Mouse (Mus musculus): ENCODE data around the gene Kif16b. TPM values are rescaled to one million over a fixed set of nuclear protein-coding genes. Genes with fewer than 3 reads are reported as not detected.

Kif16b gene
- total RNA-seq, 1 experiment from 2014 or later, result 35.2 TPM

DNA sequence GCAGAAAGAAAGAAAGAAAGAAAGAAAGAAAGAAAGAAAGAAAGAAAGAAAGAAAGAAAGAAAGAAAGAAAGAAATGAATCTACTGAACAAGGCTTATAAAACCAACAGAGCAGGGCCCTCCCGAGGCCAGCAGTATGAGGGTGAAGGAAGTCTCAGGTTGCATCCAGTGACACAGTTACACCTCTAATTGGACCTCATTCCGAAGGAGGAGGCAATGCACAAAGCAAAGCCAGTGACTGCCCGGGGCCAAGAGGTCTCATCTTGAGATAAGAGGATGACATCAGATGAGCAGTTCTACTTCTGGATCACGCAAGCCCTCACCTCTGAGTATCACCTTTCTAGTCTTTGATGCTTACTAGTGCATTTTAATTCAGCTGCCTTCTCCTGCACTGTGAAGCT is 20.2 kb downstream of the Kif16b start:
- ATAC-seq (replicated peaks in 1 of 2; ENCODE audit: insufficient read depth in 1 of 2, low FRiP score in 2 of 2, low TSS enrichment in 1 of 2, low read depth in 1 of 2, poor library complexity in 2 of 2, severe bottlenecking in 2 of 2), result no peak

DNA sequence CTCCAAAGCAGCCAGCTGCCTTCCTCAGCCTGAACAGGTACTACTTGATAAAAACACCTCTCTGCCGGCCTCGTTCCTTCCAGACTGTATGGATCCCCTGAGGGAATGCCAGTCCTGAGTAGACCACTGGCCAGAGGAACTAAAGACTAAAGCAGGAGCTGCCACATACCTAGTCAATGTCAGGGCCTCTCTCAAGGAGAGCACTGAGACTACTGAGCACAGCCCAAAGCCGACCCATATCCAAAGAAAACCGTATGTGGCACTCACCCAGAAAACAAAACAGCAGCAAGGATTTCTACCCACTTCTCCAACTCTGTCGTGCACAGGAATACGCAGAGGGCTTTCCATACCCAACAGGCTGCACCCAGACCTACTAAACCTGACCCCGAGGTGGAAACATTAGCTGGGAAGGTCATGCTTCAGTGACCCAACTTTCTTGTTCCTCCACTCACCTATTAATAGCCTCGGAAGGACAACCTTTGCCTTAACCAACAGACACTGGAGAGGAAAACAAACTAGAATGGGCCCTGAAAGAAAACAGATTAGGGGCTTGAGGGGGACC is 22.0 kb downstream of the Kif16b start:
- ATAC-seq (replicated peaks in 1 of 2; ENCODE audit: insufficient read depth in 1 of 2, low FRiP score in 2 of 2, low TSS enrichment in 1 of 2, low read depth in 1 of 2, poor library complexity in 2 of 2, severe bottlenecking in 2 of 2), result no peak

DNA sequence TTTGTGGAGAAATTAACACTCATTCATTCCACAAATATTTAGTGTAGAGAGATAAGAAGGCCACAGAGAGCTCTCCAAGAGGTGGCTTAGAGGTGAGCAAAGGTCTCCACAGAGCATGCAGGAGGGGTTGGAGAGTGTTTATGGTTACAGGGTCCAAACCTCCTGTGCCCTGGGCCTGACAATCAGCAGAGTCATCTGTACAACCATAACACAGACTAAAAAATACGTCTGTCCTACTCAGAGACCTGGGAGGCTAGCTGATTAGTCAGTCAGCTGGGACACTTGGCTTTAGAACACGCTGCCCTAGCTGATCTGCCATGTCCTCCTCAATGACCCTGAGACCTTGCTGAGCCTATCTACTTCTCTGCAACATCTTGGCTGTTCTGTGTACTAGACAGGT is 24.7 kb downstream of the Kif16b start:
- no peak for ATAC-seq (replicated peaks in 1 of 2; ENCODE audit: insufficient read depth in 1 of 2, low FRiP score in 2 of 2, low TSS enrichment in 1 of 2, low read depth in 1 of 2, poor library complexity in 2 of 2, severe bottlenecking in 2 of 2)

DNA sequence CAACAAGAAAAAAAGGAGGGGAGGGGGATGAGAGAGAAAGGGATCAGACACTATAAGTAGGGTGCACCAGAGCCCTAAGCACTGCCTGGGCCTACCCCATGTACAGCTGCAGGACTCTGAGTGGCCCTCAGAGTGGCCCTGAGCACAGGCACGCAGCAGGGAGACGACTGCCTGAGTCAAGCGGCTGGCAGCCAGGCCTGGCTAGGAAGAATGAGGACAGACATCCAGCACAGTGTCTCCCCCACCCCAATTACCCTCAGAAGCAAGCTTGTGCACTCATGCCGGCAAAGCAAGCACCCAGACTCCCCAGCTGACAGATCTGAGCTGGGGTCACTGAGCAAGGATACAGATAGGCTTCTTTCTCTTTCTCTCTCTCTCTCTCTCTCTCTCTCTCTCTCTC is 25.4 kb downstream of the Kif16b start:
- ATAC-seq (replicated peaks in 1 of 2; ENCODE audit: insufficient read depth in 1 of 2, low FRiP score in 2 of 2, low TSS enrichment in 1 of 2, low read depth in 1 of 2, poor library complexity in 2 of 2, severe bottlenecking in 2 of 2), result no peak

GRCm38 (mm10) chr2:142874562-142874961 is 26.8 kb downstream of the Kif16b start:
- ATAC-seq (replicated peaks in 1 of 2; ENCODE audit: insufficient read depth in 1 of 2, low FRiP score in 2 of 2, low TSS enrichment in 1 of 2, low read depth in 1 of 2, poor library complexity in 2 of 2, severe bottlenecking in 2 of 2), result no peak

GRCm38 (mm10) chr2:142870055-142870454 is 31.3 kb downstream of the Kif16b start:
- no peak for ATAC-seq (replicated peaks in 1 of 2; ENCODE audit: insufficient read depth in 1 of 2, low FRiP score in 2 of 2, low TSS enrichment in 1 of 2, low read depth in 1 of 2, poor library complexity in 2 of 2, severe bottlenecking in 2 of 2)

- ATAC-seq (replicated peaks in 1 of 2; ENCODE audit: insufficient read depth in 1 of 2, low FRiP score in 2 of 2, low TSS enrichment in 1 of 2, low read depth in 1 of 2, poor library complexity in 2 of 2, severe bottlenecking in 2 of 2), result no peak
These were observed 33.9 kb downstream of the Kif16b start for GRCm38 (mm10) chr2:142867481-142867880.

- ATAC-seq (replicated peaks in 1 of 2; ENCODE audit: insufficient read depth in 1 of 2, low FRiP score in 2 of 2, low TSS enrichment in 1 of 2, low read depth in 1 of 2, poor library complexity in 2 of 2, severe bottlenecking in 2 of 2), result no peak
These were observed 40.3 kb downstream of the Kif16b start for GRCm38 (mm10) chr2:142860994-142861393.

DNA sequence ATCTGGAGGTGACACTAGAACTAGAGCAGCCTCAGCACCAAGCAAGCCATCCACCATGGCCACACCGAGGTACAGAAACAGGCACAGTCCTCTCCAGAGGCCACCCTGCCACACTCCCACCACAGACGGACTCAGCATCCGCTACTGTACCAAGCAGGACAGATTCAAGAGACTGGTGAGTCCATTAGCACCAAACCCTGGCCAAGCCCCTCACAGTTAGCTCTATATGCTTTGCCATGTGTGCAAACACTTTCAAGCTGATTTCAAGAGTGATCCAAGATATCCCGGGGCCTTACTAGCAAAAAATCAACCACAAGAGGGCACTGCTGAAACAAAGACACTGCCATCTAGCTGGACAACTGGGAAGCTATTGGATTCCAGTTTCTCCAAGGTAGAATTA is 41.9 kb downstream of the Kif16b start:
- ATAC-seq (replicated peaks in 1 of 2; ENCODE audit: insufficient read depth in 1 of 2, low FRiP score in 2 of 2, low TSS enrichment in 1 of 2, low read depth in 1 of 2, poor library complexity in 2 of 2, severe bottlenecking in 2 of 2), result no peak; a peak in 1 of 4 replicates

- no peak for ATAC-seq (replicated peaks in 1 of 2; ENCODE audit: insufficient read depth in 1 of 2, low FRiP score in 2 of 2, low TSS enrichment in 1 of 2, low read depth in 1 of 2, poor library complexity in 2 of 2, severe bottlenecking in 2 of 2)
These were observed 62.6 kb downstream of the Kif16b start for GRCm38 (mm10) chr2:142838775-142839174.

DNA sequence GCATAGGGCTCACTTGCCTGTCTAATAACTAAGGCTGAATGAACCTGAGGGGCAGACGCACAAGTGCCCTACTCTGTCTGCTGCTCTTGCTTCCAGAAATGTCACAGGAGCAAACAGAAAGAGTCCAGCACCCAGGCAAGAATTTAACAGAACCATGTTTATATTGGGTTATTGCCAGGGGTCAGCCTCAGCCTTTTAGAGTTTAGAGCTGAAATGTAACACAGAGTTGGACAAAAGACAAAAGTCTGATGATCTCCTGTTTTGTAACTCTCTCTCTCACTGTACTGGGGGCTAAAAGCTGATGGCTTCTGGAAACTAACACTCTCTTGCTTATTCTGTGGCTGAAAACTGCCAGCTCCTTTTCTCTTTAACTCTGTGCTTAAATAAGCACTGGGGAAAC is 63.2 kb downstream of the Kif16b start:
- no peak for ATAC-seq (replicated peaks in 1 of 2; ENCODE audit: insufficient read depth in 1 of 2, low FRiP score in 2 of 2, low TSS enrichment in 1 of 2, low read depth in 1 of 2, poor library complexity in 2 of 2, severe bottlenecking in 2 of 2)

DNA sequence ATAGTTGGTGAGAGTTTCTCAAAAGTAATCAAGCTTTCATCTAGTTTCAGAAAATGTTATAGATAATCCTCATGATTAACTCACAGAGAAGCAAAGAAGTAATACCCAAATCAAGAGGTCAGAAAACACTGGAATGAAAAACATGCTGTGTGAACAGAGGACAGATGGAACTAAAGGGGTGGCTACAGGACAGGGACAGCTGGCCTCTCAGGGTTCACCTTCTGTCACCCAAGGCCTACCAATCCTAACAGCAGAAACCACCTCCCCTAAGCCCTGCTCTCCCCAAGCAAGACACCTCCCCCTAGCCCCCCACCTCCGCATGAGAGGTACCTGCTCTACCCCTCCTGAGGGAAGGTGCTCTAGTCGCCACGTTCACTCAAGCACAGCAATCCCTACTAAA is 66.6 kb downstream of the Kif16b start:
- ATAC-seq (replicated peaks in 1 of 2; ENCODE audit: insufficient read depth in 1 of 2, low FRiP score in 2 of 2, low TSS enrichment in 1 of 2, low read depth in 1 of 2, poor library complexity in 2 of 2, severe bottlenecking in 2 of 2), result no peak

DNA sequence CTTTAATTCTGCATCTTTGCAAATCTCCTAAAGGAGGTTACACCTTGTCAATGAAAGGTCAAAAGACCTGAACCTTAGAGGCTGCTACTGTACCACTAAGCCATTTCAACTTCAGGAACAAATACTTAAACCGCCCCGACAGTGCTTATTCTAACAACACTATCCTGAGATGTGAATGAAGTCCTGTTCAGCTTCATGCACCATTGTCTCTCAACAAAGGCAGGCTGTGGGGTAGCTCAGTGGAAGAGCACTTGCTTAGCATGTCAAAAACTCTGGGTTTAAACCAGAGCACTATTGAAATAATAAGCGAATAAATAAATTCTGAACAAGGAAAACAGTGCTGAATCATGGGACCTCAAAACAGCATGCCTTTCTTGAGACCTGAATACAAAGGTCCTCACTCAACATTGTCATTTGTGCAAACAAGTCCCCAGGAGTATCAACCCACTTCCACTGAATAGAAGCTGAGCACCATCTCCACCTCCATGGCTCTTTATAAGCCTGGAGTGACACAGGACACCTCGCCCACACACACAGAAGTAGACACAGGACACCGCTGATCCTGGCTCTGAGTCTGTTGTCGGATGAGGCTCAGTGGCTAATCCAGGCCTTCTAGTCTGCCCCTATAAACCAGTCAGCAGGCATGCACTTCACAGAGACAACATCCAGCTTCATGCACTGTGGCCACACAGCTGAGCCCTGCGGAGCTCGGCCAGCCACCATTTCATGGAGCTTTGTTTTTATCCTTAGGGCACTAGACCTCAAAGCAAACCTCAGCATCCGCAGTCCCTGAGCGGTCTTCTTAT is 68.5 kb downstream of the Kif16b start:
- ATAC-seq (replicated peaks in 1 of 2; ENCODE audit: insufficient read depth in 1 of 2, low FRiP score in 2 of 2, low TSS enrichment in 1 of 2, low read depth in 1 of 2, poor library complexity in 2 of 2, severe bottlenecking in 2 of 2), result no peak

- peak; percentile 53 to 58; a peak in 3 of 4 replicates for ATAC-seq (replicated peaks in 1 of 2; ENCODE audit: insufficient read depth in 1 of 2, low FRiP score in 2 of 2, low TSS enrichment in 1 of 2, low read depth in 1 of 2, poor library complexity in 2 of 2, severe bottlenecking in 2 of 2)
These were observed 88.3 kb downstream of the Kif16b start for GRCm38 (mm10) chr2:142813033-142813432.

DNA sequence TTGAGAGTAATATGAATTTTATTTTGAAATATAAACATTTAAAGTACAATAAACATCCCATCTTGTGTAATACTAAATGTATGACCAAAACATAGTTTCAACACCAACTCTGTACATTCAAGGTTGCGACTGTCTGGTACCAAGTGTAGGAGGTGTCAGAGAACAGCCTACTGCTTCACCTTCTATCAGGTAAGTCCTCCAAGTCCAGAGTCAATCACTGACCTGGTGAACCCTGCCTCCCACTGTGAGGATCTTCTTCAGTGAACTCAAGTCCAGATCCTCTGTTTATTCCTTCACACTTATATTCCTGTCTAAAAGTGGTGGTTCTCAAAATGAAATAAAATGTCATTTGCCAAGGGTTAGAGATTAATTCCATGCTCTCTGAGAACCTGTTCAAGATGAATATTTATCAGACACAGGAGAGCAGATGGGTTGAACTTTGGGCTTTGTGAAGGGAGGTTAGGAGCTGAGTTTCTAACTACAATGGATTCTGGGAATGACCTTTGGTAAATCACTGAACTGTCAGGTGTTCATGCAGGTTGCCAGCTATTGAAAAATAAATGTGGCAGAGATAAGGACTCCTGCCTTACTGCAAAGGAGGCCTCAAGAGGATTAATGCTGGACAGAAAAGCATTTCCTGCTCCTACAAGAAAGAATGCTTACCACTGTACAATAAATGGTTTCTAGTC is 97.4 kb downstream of the Kif16b start:
- no peak for ATAC-seq (replicated peaks in 1 of 2; ENCODE audit: insufficient read depth in 1 of 2, low FRiP score in 2 of 2, low TSS enrichment in 1 of 2, low read depth in 1 of 2, poor library complexity in 2 of 2, severe bottlenecking in 2 of 2)

DNA sequence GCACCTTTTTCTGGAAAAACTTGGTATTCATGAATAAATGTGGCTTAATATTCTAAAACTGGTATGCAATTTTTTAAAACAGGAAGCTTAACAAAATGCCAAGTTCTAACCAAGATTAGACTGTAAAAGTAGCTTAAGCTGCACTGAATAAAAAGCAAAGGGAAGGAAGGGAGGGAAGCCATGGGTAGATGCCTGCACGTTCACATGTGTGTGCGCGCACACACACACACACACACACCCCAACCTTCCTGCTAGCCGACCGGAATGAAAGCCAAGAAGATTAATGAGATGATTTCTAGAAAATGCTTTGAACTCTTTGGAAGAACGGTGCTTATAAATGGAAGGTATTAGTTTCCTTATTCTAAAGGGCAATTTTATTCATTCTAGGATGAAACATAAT is 104.0 kb downstream of the Kif16b start:
- peak; percentile 75 to 86; a peak in 3 of 4 replicates for ATAC-seq (replicated peaks in 1 of 2; ENCODE audit: insufficient read depth in 1 of 2, low FRiP score in 2 of 2, low TSS enrichment in 1 of 2, low read depth in 1 of 2, poor library complexity in 2 of 2, severe bottlenecking in 2 of 2)

- no peak for ATAC-seq (replicated peaks in 1 of 2; ENCODE audit: insufficient read depth in 1 of 2, low FRiP score in 2 of 2, low TSS enrichment in 1 of 2, low read depth in 1 of 2, poor library complexity in 2 of 2, severe bottlenecking in 2 of 2)
These were observed 126.0 kb downstream of the Kif16b start for GRCm38 (mm10) chr2:142775358-142775757.

DNA sequence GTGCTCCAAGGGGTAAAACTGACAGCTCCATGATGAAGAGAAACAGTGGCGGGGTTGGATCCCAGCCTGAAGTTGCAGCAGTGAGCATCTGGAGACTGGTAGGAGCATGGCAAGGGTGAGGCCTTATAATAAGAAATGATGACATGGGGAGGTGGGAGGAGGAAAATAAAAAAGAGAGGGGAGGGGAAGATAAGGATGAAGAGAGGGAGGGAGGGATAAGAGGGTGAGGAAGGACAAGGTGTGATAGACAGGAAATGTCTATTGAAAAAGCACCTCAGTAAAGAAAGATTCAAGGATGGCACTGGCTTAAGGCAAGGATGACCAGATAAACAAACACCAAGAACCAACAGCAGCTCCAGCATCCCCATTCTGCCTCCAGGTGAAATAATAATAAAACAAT is 126.6 kb downstream of the Kif16b start:
- no peak for ATAC-seq (replicated peaks in 1 of 2; ENCODE audit: insufficient read depth in 1 of 2, low FRiP score in 2 of 2, low TSS enrichment in 1 of 2, low read depth in 1 of 2, poor library complexity in 2 of 2, severe bottlenecking in 2 of 2)
